Comparison of ENCODE assay signal across 8 mouse cellular contexts in the genomic region with DNA sequence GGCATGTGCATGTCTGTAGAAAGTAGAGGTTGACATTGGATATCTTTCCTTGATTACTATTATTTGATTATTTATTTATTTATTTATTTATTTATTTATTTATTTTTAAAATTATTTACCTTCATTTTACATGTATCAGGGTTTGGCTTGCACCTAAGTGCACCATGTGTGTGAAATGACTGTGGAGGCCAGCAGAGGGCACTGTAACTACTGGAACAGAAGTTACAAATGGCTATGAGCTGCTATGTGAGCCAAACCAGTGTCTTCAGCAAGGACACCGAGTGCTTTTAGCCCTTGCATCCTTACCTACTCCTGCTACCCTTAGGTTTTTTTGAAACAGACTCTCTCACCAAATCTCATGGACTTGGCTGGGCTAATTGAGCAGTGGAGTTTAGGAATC.
DNase-seq lines count a peak whose midpoint lies in the region; ATAC-seq and TF ChIP-seq lines count a peak whose summit lies in the region.

No protein-coding gene starts in this region.

- TF ChIP-seq CTCF in Patski (IDR thresholded peaks at IDR 0.05) = peak; percentile 56

- no peak overlapping the region for H3K9ac ChIP-seq in heart, embryonic 11.5 days (ENCODE audit: low read depth, low read length)

- no peak for DNase-seq in heart, adult 18-20 months
- DNase-seq in 3T3-L1 (ENCODE audit: low read depth, low spot score) (peak; percentile 52), Patski (ENCODE audit: low read depth, low spot score) (no peak)
- DNase-seq in kidney, postnatal 14 days = peak; percentile 22
- DNase-seq in right cerebral cortex, postnatal 4 days = no peak
- no peak for DNase-seq in layer of hippocampus, postnatal 14 days (ENCODE audit: low spot score in 2 of 2)
- DNase-seq in adrenal gland, postnatal 25 days = no peak

- ATAC-seq in heart, embryonic 11.5 days (replicated peaks; ENCODE audit: insufficient number of reproducible peaks, low FRiP score, low TSS enrichment) = 0 out of 2 replicates have a peak, but pooled peaks have one; percentile 15
- no peak for ATAC-seq in Patski

- no peaks in the 10 kb centered on the region for H3K9me3 ChIP-seq in heart, embryonic 11.5 days (replicated peaks; ENCODE audit: control insufficient read depth, low read length)

- in situ Hi-C loops in Patski (cut with MboI; ENCODE audit: low pct_unique_long_range_greater_than_20kb) = no loop called here

- CTCF ChIA-PET in Patski (lab: Charles Lee) = interaction anchor here (1.0 to 1.6 kb wide), 6 partner anchors 22 to 175 kb away, joined by 3 to 5 read pairs (median 4); no protein-coding TSS in a partner anchor

- peaks cover 10% of the 10 kb centered on the region; the same call in 1 of the 2 replicates for H3K4me1 ChIP-seq in heart, embryonic 11.5 days (ENCODE audit: control insufficient read depth, insufficient read depth, low read length)

- WGBS in heart, embryonic 11.5 days (ENCODE audit: insufficient replicate concordance) = 94% methylated on average over 1 of the region's 1 CpGs

- H3K27me3 ChIP-seq in heart, embryonic 11.5 days (ENCODE audit: control insufficient read depth, insufficient read depth, low read length) = no peaks in the 10 kb centered on the region
- H3K27me3 ChIP-seq in Patski = no peaks in the 10 kb centered on the region

- H3K36me3 ChIP-seq in heart, embryonic 11.5 days (ENCODE audit: control insufficient read depth, insufficient read depth, low read length) = peaks cover 13% of the 10 kb centered on the region

- H3K4me2 ChIP-seq in heart, embryonic 11.5 days = no peak overlapping the region

- POLR2A ChIA-PET in Patski (lab: Charles Lee) = interaction anchor here (0.9 kb wide), 1 partner anchor 72 kb away, joined by 3 read pairs; no protein-coding TSS in a partner anchor

- H3K27ac ChIP-seq in heart, embryonic 11.5 days (ENCODE audit: low read depth, low read length) = no peak overlapping the region

- no peak overlapping the region for H3K4me3 ChIP-seq in heart, embryonic 11.5 days (ENCODE audit: low read depth, low read length)

Comparison
In these comparisons a context has a peak if more than half of its experiments do, and no peak if none do; other contexts are left out.
1. DNase-seq: peak in 3T3-L1 (single experiment) and kidney, postnatal 14 days (single experiment); none in heart, adult 18-20 months (0 of 2), Patski (single experiment), right cerebral cortex, postnatal 4 days (single experiment), layer of hippocampus, postnatal 14 days (0 of 2) and adrenal gland, postnatal 25 days (single experiment).